Mouse (Mus musculus): ENCODE measurements around the gene H2-Q4. TPM values are rescaled to one million over a fixed set of nuclear protein-coding genes. Genes with fewer than 3 reads are reported as not detected.
"Not testable (repeated sequence)": the region's sequence is repeated elsewhere in the genome, so short reads cannot be mapped to it uniquely, and the experiment has no call there.

The H2-Q4 gene
- polyA plus RNA-seq, 1 experiment from 2014 or later = 1.8 TPM

GRCm38 (mm10) chr17:35424106-35424505 lies 44.7 kb downstream of the H2-Q4 start:
- H3K36me3 ChIP-seq (ENCODE audit: control insufficient read depth, insufficient read depth, low read length); H3K9me3 ChIP-seq (replicated peaks; ENCODE audit: control insufficient read depth, low read length); H3K4me2 ChIP-seq; H3K9ac ChIP-seq (ENCODE audit: low read depth, low read length); H3K27ac ChIP-seq (ENCODE audit: low read depth, low read length); ATAC-seq (replicated peaks; ENCODE audit: insufficient number of reproducible peaks, low FRiP score, low TSS enrichment); H3K4me3 ChIP-seq (ENCODE audit: low read depth, low read length); H3K4me1 ChIP-seq (ENCODE audit: control insufficient read depth, insufficient read depth, low read length): not testable (repeated sequence)
- peaks cover 34% of the 10 kb centered on the region for H3K27me3 ChIP-seq (ENCODE audit: control insufficient read depth, insufficient read depth, low read length)
- 68% methylated on average over 3 of the region's 3 CpGs for WGBS (ENCODE audit: insufficient replicate concordance)

- not testable (repeated sequence) for H3K9me3 ChIP-seq (replicated peaks; ENCODE audit: control insufficient read depth, low read length); H3K4me1 ChIP-seq (ENCODE audit: control insufficient read depth, insufficient read depth, low read length); H3K27ac ChIP-seq (ENCODE audit: low read depth, low read length); H3K9ac ChIP-seq (ENCODE audit: low read depth, low read length); H3K36me3 ChIP-seq (ENCODE audit: control insufficient read depth, insufficient read depth, low read length)
- peak within 1 kb of the TSS; percentile 68 for H3K4me2 ChIP-seq
- 2% methylated on average over 50 of the region's 66 CpGs for WGBS (ENCODE audit: insufficient replicate concordance)
- peak within 1 kb of the TSS; percentile 40 for H3K4me3 ChIP-seq (ENCODE audit: low read depth, low read length)
- peak; percentile 47; the same call in 1 of the 2 replicates for ATAC-seq (replicated peaks; ENCODE audit: insufficient number of reproducible peaks, low FRiP score, low TSS enrichment)
- H3K27me3 ChIP-seq (ENCODE audit: control insufficient read depth, insufficient read depth, low read length) = peaks cover 37% of the 10 kb centered on the region
These were observed 45.4 kb downstream of the H2-Q4 start, which contains the start of gene H2-Q6 for GRCm38 (mm10) chr17:35424624-35425416. Gene H2-Q6, plus strand, starts transcription at chr17:35424850.

GRCm38 (mm10) chr17:35425474-35425873 lies 46.1 kb downstream of the H2-Q4 start:
- not testable (repeated sequence) for H3K27ac ChIP-seq (ENCODE audit: low read depth, low read length); ATAC-seq (replicated peaks; ENCODE audit: insufficient number of reproducible peaks, low FRiP score, low TSS enrichment); H3K4me1 ChIP-seq (ENCODE audit: control insufficient read depth, insufficient read depth, low read length); H3K9ac ChIP-seq (ENCODE audit: low read depth, low read length); H3K9me3 ChIP-seq (replicated peaks; ENCODE audit: control insufficient read depth, low read length); H3K36me3 ChIP-seq (ENCODE audit: control insufficient read depth, insufficient read depth, low read length)
- WGBS (ENCODE audit: insufficient replicate concordance) = 8% methylated on average over 28 of the region's 28 CpGs
- peaks cover 37% of the 10 kb centered on the region for H3K27me3 ChIP-seq (ENCODE audit: control insufficient read depth, insufficient read depth, low read length)
- peak overlapping the region; percentile 40 for H3K4me3 ChIP-seq (ENCODE audit: low read depth, low read length)
- peak overlapping the region; percentile 68 for H3K4me2 ChIP-seq

- not testable (repeated sequence) for H3K27ac ChIP-seq (ENCODE audit: low read depth, low read length); H3K36me3 ChIP-seq (ENCODE audit: control insufficient read depth, insufficient read depth, low read length); H3K4me1 ChIP-seq (ENCODE audit: control insufficient read depth, insufficient read depth, low read length); ATAC-seq (replicated peaks; ENCODE audit: insufficient number of reproducible peaks, low FRiP score, low TSS enrichment); H3K4me3 ChIP-seq (ENCODE audit: low read depth, low read length); H3K4me2 ChIP-seq; H3K9ac ChIP-seq (ENCODE audit: low read depth, low read length); H3K9me3 ChIP-seq (replicated peaks; ENCODE audit: control insufficient read depth, low read length)
- WGBS (ENCODE audit: insufficient replicate concordance) = 74% methylated on average over 6 of the region's 6 CpGs
- peaks cover 24% of the 10 kb centered on the region for H3K27me3 ChIP-seq (ENCODE audit: control insufficient read depth, insufficient read depth, low read length)
These were observed 49.5 kb downstream of the H2-Q4 start for GRCm38 (mm10) chr17:35428883-35429282.

- H3K9ac ChIP-seq (ENCODE audit: low read depth, low read length); H3K36me3 ChIP-seq (ENCODE audit: control insufficient read depth, insufficient read depth, low read length); H3K4me3 ChIP-seq (ENCODE audit: low read depth, low read length); H3K9me3 ChIP-seq (replicated peaks; ENCODE audit: control insufficient read depth, low read length); H3K4me2 ChIP-seq; ATAC-seq (replicated peaks; ENCODE audit: insufficient number of reproducible peaks, low FRiP score, low TSS enrichment); H3K27ac ChIP-seq (ENCODE audit: low read depth, low read length); H3K4me1 ChIP-seq (ENCODE audit: control insufficient read depth, insufficient read depth, low read length): not testable (repeated sequence)
- 75% methylated on average over 6 of the region's 6 CpGs for WGBS (ENCODE audit: insufficient replicate concordance)
- peaks cover 16% of the 10 kb centered on the region for H3K27me3 ChIP-seq (ENCODE audit: control insufficient read depth, insufficient read depth, low read length)
These were observed 51.3 kb downstream of the H2-Q4 start for GRCm38 (mm10) chr17:35430671-35431070.

- not testable (repeated sequence) for ATAC-seq (replicated peaks; ENCODE audit: insufficient number of reproducible peaks, low FRiP score, low TSS enrichment); H3K4me1 ChIP-seq (ENCODE audit: control insufficient read depth, insufficient read depth, low read length)
- 77% methylated on average over 2 of the region's 3 CpGs for WGBS (ENCODE audit: insufficient replicate concordance)
These were observed 52.8 kb downstream of the H2-Q4 start for GRCm38 (mm10) chr17:35432167-35432566.

GRCm38 (mm10) chr17:35434836-35435235 lies 55.4 kb downstream of the H2-Q4 start:
- H3K4me2 ChIP-seq; H3K4me3 ChIP-seq (ENCODE audit: low read depth, low read length); H3K9ac ChIP-seq (ENCODE audit: low read depth, low read length); H3K4me1 ChIP-seq (ENCODE audit: control insufficient read depth, insufficient read depth, low read length); H3K9me3 ChIP-seq (replicated peaks; ENCODE audit: control insufficient read depth, low read length); H3K27ac ChIP-seq (ENCODE audit: low read depth, low read length); ATAC-seq (replicated peaks; ENCODE audit: insufficient number of reproducible peaks, low FRiP score, low TSS enrichment); H3K36me3 ChIP-seq (ENCODE audit: control insufficient read depth, insufficient read depth, low read length): not testable (repeated sequence)
- WGBS (ENCODE audit: insufficient replicate concordance) = 8% methylated on average over 8 of the region's 8 CpGs
- H3K27me3 ChIP-seq (ENCODE audit: control insufficient read depth, insufficient read depth, low read length) = peaks cover 18% of the 10 kb centered on the region

More at GRCm38 (mm10) chr17:35432167-35432566, 52.8 kb downstream of the H2-Q4 start:
- H3K9me3 ChIP-seq (replicated peaks; ENCODE audit: control insufficient read depth, low read length); H3K27me3 ChIP-seq (ENCODE audit: control insufficient read depth, insufficient read depth, low read length); H3K36me3 ChIP-seq (ENCODE audit: control insufficient read depth, insufficient read depth, low read length); H3K27ac ChIP-seq (ENCODE audit: low read depth, low read length); H3K9ac ChIP-seq (ENCODE audit: low read depth, low read length); H3K4me3 ChIP-seq (ENCODE audit: low read depth, low read length); H3K4me2 ChIP-seq: not testable (repeated sequence)
